Comparison of ENCODE assay signal across 14 mouse cellular contexts in genomic region chr6:18698989-18699728, GRCm38 (mm10).
DNase-seq lines count a peak whose midpoint lies in the region; ATAC-seq and TF ChIP-seq lines count a peak whose summit lies in the region.
"Had no signal": no experiment of that assay in that cellular context is flagged by ENCODE, and none has a peak within 500 bp of the region (broad histone marks: within the 10 kb centered on the region; RNA-seq: fewer than 3 reads in every experiment).

No protein-coding gene starts in this region.

- WGBS in forebrain, embryonic 15.5 days = 10% methylated on average over 4 of the region's 4 CpGs
- 37% methylated on average over 4 of the region's 4 CpGs for WGBS in lung, postnatal 0 days

- no peaks in the 10 kb centered on the region for H3K27me3 ChIP-seq in forebrain, embryonic 15.5 days
- H3K27me3 ChIP-seq in lung, postnatal 0 days (replicated peaks; ENCODE audit: insufficient read depth, low read length) = no peaks in the 10 kb centered on the region
- H3K27me3 ChIP-seq: embryonic facial prominence, embryonic 15.5 days had no signal

- peaks cover 10% of the 10 kb centered on the region for H3K4me1 ChIP-seq in forebrain, embryonic 15.5 days
- H3K4me1 ChIP-seq in lung, postnatal 0 days (ENCODE audit: insufficient read depth, low read depth, low read length) = no peaks in the 10 kb centered on the region
- H3K4me1 ChIP-seq: embryonic facial prominence, embryonic 15.5 days had no signal

- H3K9ac ChIP-seq in forebrain, embryonic 15.5 days (replicated peaks) = no peak overlapping the region
- H3K9ac ChIP-seq in lung, postnatal 0 days (replicated peaks; ENCODE audit: low read depth) = no peak overlapping the region
- H3K9ac ChIP-seq: embryonic facial prominence, embryonic 15.5 days; liver, embryonic 14.5 days had no signal

- no peaks in the 10 kb centered on the region for H3K36me3 ChIP-seq in forebrain, embryonic 15.5 days
- H3K36me3 ChIP-seq in lung, postnatal 0 days (ENCODE audit: insufficient read depth, low read length) = no peaks in the 10 kb centered on the region
- H3K36me3 ChIP-seq: embryonic facial prominence, embryonic 15.5 days had no signal

- no peak overlapping the region for H3K4me2 ChIP-seq in forebrain, embryonic 15.5 days (replicated peaks)
- H3K4me2 ChIP-seq in lung, postnatal 0 days (replicated peaks; ENCODE audit: low read depth, low read length) = no peak overlapping the region
- H3K4me2 ChIP-seq: embryonic facial prominence, embryonic 15.5 days had no signal

- no peak overlapping the region for H3K4me3 ChIP-seq in forebrain, embryonic 15.5 days
- H3K4me3 ChIP-seq in lung, postnatal 0 days (ENCODE audit: low read depth, low read length) = no peak overlapping the region
- no peak overlapping the region for H3K4me3 ChIP-seq in gastrocnemius, adult 2 months
- H3K4me3 ChIP-seq: embryonic facial prominence, embryonic 15.5 days had no signal

- peak; percentile 48; the same call in 1 of the 2 replicates for TF ChIP-seq EP300 in lung, postnatal 0 days (IDR thresholded peaks at IDR 0.05)

- no peak for TF ChIP-seq CTCF in lung, postnatal 0 days (IDR thresholded peaks at IDR 0.05)
- TF ChIP-seq CTCF in gastrocnemius, adult 2 months (IDR thresholded peaks at IDR 0.05) = no peak

- no peaks in the 10 kb centered on the region for H3K9me3 ChIP-seq in forebrain, embryonic 15.5 days
- no peaks in the 10 kb centered on the region for H3K9me3 ChIP-seq in lung, postnatal 0 days (ENCODE audit: low read length)
- H3K9me3 ChIP-seq: embryonic facial prominence, embryonic 15.5 days had no signal

- intact Hi-C loops in gastrocnemius, adult 2 months (cut with DNase I) = no loop called here
- intact Hi-C loops in gastrocnemius, postnatal 36 days (cut with DNase I) = no loop called here

- peak; percentile 12 for DNase-seq in gastrocnemius, adult 18-20 months (ENCODE audit: low spot score)
- DNase-seq in gastrocnemius, postnatal 25 days = no peak
- peak; percentile 54 for DNase-seq in brain, adult 2 months (ENCODE audit: low read depth, low spot score)
- peak; percentile 50 for DNase-seq in lung, postnatal 0 days (ENCODE audit: low spot score)
- no peak for DNase-seq in gastrocnemius, adult 2 months
- no peak for DNase-seq in gastrocnemius, postnatal 36 days
- DNase-seq: gastrocnemius, postnatal 14 days; heart, postnatal 10 days; kidney, adult 8-10 months; thymus, adult 2 months had no signal

- ATAC-seq in forebrain, embryonic 15.5 days (replicated peaks) = peak; percentile 60; the same call in 1 of the 2 replicates
- peak; percentile 43; the same call in 1 of the 2 replicates for ATAC-seq in lung, postnatal 0 days
- ATAC-seq in granulocyte monocyte progenitor cell, adult 5-6 weeks (replicated peaks; ENCODE audit: poor library complexity, severe bottlenecking) = no peak

- H3K27ac ChIP-seq in forebrain, embryonic 15.5 days (replicated peaks) = peak overlapping the region; percentile 49
- no peak overlapping the region for H3K27ac ChIP-seq in lung, postnatal 0 days (ENCODE audit: low read length)
- no peak overlapping the region for H3K27ac ChIP-seq in gastrocnemius, adult 2 months
- H3K27ac ChIP-seq: embryonic facial prominence, embryonic 15.5 days; liver, embryonic 14.5 days had no signal

Comparison
In these comparisons a context has a peak if more than half of its experiments do, and no peak if none do; other contexts are left out.
1. DNase-seq: peak in gastrocnemius, adult 18-20 months (single experiment), brain, adult 2 months (single experiment) and lung, postnatal 0 days (single experiment); none in gastrocnemius, postnatal 25 days (single experiment), gastrocnemius, adult 2 months (single experiment) and gastrocnemius, postnatal 36 days (0 of 2).